Mouse (Mus musculus) urinary bladder, postnatal 36 days (tissue): Measurements from ENCODE around the gene St3gal5.
A peak's percentile ranks its signal among the peaks of the same experiment; 100 is the strongest.

ENCODE experiments used
- DNase-seq, 2 experiments: peaks; one replicate each; pipeline ENCODE4 v3.0.0; 2022; ENCODE audit warnings: low spot score in 2 of 2, mixed read lengths in 1 of 2

St3gal5 gene

DNA sequence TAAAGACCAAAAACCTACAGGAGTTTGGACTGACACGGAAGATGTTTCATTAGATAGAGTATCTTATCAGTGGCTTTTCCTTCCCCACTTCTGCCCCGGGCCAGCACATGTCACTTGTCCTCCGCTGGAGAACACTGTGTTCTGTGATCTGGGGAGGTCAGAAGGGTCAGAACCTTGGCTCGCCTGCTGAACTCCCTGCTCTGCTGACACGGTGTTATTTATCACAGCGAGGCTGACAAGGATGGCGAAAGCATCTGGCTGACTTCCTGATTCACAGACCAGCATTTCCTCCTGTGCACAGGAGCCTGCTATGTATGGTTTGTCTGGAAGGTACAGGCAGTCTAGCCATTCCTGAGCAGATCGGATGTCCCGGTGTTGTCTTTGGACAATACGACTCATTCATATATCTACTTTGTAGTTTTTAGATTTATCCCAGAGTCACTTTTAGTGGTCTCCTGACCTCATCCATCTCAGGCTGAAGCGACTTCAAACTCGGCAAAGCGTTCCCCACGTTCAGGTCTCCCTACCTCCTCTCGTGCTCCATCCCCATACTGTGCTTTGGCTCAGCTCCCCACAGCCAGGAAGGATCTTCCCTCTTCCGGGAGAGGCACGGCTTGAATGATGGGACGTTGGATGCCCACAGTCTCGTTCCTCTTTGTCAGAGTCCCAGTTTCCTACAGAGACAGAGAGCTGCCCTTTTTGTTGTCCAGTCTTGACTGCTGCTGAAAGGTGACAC lies 64.9 kb downstream of the St3gal5 start:
- peak in 1 of 2 experiments; percentile 63 for DNase-seq

DNA sequence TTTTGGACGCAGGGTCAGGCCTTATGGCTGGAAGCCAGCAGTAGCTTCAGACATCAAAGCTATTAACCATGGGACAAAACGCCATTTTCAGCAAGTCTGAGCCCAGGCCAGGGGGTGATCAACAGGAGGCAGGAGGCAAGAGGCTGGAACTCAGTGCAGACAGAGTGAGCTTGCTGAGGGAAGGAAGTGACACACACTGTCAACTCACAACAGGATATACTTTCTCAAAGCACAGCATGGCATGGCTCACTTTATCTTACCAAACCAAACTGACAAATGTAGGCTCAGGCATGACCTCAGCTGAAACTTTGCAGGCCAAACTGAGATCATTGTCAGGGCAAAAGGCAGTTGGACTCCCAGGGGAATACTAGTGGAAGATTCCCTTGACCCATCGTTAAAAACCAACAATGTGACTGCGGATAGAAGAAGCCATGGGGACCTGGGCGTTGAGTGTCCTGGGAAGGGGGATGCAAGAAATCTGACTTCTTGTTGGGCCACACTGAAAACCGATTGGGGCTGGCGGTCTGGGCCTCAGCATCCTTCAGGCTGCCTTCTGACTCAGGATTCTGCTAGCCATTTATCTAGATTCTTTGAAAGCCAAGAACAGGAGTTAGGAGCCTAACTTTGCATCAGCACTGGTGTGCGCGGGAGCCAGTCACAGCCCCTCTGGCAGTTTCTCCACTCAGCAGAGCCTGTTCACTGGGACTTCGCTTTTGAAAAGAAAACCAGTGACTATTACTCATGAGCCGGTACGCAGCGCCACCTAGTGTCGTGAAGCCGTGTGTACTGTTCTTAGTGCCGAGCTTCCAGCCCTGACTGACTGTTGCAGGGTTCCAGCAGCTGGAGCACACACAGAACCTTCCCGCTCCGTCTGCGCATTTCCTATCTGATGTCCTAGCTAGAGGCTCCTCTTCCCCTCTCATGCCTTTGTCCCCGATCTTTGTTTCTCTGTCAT lies 67.2 kb downstream of the St3gal5 start:
- DNase-seq, result peak; percentile 75 to 88

DNA sequence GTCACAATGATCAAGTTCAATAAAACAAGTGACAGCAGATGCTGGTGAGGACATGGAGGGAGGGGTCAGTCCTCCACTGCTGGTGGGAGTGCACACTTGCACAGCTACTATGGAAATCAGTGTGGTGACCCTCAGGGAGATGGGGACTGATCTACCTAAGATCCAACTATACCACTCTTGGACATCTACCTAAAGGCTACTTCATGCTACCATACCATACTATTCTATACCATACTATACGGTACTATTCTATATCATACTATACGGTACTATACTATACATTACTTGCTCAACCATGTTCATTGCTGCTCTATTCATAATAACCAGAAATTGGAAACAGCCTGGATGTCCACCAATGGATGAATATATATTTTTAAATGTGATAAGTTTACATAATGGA lies 68.5 kb downstream of the St3gal5 start:
- DNase-seq, result no peak

DNA sequence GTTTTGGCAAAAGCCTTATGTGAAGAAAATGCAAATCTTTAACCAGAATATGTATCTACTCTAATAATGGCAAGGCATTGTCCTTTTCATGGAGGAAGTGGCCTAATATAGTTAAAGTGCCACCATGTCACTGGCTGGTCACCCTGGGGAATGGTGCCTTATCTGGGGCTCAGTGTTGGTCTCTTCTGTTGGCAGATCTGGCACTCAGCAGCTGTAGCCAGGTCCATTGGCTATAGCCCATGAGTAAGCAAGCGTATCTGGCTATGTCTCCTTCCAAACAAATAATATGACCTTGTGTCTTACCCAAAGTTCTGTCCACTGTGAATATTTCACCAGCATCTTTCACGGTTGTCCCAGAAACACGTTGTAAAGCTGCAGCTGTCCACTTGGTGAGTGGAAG lies 74.0 kb downstream of the St3gal5 start:
- DNase-seq, result no peak

DNA sequence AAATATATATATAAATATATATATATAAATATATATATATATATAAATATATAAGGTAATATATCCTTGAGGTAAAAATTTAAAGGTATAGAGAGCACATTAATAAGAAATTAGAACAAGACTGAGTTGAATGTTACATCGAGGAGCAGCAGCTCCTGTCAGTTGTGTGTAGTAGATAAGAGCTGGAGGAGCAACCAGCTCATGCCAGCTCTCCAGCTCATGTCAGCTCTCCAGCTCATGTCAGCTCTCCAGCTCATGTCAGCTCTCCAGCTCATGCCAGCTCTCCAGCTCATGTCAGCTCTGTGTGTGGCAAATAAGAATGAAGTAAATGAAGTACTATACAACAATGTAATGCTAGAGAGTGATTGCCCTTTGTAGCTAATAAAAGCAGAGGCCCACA lies 76.0 kb downstream of the St3gal5 start:
- DNase-seq, result no peak

DNA sequence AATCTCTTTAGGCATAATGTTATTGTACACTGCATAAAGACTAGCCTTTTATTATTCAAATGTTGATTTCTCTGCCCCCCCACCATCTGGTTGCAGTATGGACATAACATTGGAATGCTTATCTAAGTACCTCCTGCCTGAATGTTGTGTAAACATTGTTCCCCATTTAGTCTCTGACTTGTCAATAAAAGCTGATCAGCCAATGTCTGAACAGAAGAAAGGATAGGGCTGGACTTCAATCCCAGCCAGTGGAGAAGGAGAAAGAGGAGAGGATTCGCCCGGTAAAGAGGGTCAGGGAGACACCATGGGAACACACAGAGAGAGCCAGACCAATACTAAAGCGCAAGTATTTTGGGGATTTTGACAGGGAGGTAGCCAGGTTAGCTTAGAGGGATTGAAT lies 78.0 kb downstream of the St3gal5 start:
- DNase-seq, result no peak

DNA sequence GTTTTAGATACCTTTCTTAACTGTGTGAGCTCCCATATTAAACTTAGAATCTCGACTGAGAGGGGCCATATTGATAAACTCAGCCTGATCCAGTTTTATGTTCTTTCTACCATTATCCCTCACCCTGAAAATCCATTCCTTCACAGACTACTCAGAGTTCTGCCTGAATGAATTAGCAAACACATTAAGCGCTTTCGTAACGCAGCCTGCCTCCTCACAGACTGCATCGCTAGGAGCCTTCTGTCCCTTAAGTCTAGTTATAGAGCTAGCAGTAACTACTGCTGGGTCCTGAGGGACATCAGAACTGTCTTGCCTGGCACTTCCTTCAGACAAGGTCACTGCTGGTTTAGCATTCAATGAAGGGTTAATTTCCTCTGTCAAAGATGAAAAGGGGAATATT lies 78.6 kb downstream of the St3gal5 start:
- no peak for DNase-seq

DNA sequence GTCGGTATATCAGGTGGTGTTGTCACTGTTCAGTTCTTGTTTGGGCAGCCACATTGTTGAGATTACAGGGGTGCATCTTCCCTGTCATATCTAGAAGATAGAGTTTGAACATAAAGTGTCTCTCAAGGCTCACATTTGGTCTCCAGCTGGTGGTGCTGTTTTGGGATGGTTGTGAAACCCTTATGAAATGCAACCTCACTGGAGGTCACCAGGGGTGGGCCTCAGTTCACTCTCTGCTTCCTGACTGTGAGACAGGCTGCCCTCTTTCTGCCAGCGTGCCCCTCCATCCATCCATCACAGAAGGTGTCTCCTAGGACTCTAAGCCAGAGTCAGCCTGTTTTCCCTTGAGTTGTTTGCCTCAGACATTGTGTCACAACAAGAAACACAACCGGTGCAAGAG lies 80.0 kb downstream of the St3gal5 start:
- no peak for DNase-seq

DNA sequence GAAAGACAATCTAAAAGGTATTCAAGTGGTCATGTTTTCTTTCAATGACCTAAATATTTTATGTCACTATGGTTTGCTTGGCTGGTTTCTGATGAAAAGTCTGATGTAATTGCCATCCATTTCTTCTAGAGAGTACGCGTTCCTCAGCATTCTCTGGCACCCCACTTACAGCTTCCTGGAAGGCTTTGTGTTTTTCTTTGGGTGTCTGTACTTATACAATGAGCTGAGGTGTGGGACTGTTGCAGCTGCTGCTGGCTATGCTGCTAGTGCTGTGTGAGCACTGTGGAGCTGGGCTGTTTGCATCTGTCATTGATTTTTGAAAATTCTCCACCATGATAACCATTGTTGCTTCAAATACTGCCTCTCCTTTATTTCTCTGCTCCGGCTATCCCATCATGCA lies 81.6 kb downstream of the St3gal5 start:
- DNase-seq, result no peak

DNA sequence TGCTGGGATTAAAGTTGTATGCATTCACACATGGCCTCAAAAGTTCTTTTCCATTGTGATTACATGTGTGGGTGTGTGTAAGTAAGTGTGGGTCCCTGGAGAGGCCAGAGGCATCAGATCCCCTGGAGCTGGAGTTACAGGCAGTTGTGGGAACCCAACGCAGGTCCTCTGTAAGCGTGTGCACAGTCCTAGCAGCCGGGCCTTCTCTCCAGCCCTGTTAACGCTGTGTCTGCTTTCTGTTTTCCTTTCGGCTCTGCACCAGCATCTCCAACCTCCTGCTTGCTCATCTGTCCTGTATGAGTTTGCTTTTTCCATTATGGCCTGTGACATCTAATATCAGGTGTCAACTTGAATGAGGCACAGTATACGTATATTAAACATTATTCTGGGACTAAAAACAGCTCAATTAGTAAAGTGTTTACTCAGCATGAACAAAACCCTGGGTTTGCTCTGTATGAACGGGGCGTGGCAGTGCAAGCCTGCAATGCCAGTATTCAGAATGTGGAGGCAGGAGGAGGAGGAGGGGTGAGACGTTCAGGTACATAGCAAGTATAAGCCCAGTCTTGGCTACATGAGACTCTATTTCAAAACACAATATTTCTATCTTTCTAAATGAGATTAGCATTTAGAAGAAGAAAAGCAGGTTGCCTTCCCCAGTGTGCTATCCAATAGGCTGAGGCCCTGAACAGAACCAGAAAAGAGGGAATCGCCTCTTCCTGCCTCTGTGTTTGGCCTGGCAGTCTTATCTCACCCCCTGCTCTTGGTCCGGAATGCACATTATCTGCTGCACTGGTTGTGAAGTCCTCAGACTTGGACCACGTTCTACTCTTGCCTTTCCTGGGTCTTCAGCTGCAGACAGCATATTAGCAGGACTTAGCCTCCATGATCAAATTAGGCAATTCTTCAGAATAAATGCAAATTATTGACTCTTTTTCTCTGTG lies 82.4 kb downstream of the St3gal5 start:
- DNase-seq, result no peak

DNA sequence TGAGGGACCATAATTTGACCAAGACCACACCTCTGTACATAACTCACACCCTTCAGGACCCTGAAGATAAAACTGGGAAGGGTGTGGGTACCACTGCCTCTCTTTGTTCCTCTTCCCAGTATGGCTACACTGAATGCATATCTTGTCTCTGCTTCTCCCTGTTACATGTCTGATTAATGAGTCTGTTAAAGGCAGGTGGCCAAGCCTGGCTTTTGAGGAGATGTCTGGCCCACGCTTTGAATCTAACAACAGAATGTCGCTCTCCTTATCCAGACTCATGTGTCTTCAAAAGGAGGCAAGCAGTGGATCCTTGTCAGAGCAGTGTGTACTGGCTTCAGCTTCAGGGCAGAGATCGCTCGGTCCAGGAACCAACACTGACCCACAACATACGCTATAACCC lies 87.2 kb downstream of the St3gal5 start:
- DNase-seq, result no peak

DNA sequence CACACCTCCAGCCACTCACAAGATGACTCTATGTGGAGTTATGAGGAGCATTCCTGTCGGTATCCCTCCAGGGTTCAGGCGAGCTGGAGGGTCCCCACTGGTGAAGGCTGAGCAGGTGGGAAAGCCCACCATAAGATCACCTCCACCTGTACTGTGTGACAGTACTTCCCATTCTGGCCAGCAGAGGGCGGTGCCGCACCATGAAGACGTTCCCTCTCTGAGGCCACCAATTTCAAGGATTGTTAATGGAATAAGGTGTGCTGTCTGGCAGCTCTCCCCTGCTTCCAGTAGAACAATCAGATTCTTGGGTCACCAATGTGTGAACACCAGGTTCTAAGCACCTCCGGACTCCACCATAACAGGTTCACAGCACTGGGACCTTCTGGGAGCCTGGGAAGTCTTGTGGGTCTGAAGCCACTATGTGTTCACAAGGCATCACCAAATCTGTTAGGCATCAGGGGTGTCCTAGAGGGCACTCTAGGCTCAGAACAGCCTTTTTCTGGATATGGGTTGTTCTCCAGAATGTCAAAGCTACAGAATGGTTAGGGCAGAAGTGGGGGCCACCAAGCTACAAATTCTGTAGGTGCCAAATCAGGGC lies 88.6 kb downstream of the St3gal5 start:
- DNase-seq, result peak; percentile 78 to 81

DNA sequence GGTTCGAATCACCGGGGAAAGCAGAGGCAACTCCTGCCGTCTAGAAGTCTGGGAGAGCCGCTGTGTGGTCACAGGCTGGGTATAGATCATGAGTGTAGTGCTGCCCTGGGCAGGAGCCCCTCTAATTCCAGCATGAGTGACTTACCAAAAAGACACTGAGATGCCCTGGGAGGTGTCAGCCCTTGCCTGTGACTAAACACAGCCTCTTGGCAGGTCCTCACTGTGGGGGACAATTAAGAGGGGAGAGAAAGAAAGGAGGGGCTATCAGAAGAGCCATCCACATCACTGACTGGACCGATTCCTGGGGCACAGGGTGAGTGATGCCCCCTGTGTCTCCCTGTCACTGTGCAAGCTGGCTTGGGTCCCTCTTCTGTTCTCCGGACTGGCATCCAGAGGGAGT lies 89.4 kb downstream of the St3gal5 start:
- DNase-seq, result no peak

DNA sequence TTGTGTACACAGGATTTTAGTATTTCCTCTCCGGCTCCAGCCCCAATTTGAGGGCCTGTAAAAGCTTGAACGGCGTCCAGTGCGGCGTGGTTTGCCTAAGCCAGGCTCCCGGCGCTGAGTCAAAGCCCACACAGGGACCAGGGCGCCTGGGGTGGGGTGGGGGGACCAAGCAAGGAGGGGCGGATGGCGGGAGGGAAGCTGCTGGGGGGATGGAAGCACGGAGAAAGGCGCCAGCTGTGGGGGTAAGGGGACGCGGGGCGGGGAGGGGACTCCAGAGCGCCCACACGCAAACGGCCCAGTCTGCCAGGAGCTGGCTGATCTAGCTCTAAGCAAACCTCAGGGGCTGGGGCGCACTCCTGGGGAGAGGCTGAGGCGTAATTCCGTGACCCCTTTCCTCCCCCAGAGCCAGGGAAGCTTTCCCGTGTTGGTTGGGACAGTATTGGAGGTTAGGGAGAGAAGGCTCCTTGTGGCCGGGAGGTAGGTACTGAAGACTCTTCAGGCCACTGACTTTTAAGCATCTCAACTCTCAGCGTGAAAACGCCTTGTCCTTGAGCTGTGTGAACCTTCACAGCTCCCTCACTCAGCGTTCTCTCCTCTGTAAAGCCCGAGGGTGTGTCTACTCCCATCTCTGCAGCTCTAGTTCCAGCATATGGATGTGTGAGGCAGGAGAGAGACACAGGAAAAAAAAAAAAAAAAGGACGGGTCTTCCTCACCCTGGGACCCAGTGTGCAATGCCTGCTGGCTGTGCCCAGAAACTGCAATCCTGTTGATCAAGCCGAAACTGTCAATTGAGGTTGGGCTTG lies 91.9 kb downstream of the St3gal5 start:
- peak; percentile 46 to 69 for DNase-seq

DNA sequence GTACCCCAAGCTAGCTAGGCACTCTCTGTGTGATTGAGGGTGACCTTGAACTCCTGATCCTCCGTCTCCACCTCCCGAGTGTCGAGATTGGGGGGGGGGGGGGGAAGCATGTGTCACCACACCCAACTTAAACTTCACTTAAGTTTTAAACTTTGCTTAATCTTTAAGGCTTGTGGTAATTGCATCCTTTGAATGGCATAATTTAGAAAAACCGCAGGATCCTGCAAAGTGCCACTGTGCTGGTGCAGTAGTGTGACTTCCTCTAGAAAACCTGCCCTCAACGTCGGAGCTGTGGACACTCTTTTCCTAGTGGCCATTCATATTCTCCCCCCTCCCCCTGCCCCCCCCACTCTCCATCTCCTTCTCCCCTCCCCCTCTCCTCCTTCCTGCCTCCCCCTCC lies 92.7 kb downstream of the St3gal5 start:
- DNase-seq, result no peak

DNA sequence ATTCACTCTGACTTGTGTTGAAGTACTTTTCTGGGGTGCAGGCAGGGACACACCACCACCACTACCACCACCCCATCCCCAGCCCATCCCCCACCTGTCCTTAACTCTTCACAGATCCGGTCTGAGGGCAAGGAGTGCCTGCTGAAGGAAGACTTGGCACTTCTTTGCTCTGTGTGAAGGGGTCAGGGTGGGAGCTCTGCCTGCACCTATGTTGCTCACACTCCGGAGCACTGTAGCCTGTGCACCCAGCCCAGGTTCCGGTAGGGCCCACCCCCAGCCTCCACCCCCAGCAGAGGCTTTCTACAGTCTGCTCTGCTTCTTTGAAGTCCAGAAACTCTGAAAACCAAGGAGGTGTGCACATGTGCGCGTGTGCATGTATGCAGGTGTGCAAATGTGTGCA lies 93.2 kb downstream of the St3gal5 start:
- no peak for DNase-seq

DNA sequence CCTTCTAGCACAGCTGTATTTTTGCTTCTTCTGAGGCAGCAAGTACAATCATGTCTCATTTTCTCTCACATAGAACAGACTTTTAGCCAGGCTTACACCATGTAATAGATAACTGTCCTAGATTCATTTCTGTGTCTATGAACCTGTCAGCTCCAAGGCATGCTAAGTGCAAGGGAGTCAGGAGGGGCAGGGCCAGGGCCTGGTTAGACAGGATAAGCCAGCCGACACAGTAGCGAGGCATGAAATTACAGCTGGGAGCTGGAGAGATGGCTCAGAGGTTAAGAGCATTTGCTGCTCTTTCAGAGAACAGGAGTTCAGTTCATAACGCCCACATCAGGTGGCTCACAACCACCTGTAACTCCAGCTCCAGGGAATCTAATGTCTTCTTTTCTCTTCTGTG lies 99.3 kb downstream of the St3gal5 start:
- DNase-seq, result no peak

DNA sequence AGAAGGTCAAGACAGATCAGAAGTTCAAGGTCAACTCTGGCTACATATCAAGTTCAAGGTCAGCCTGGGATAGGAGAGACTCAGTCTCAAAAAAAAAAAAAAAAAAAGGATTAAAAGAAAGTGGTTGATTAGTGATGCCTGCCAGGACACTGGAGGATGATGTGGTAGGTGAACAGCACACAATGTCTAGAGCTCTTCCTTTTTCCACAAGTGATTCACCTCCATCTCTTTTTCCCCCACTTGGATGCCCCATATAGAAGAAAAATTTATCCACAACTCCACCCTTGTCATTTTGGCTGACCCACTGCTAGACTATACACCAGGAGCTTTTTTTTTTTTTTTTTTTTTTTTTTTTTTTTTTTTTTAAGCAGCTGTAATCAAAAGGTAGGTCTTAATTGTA lies 100.1 kb downstream of the St3gal5 start:
- DNase-seq, result no peak

DNA sequence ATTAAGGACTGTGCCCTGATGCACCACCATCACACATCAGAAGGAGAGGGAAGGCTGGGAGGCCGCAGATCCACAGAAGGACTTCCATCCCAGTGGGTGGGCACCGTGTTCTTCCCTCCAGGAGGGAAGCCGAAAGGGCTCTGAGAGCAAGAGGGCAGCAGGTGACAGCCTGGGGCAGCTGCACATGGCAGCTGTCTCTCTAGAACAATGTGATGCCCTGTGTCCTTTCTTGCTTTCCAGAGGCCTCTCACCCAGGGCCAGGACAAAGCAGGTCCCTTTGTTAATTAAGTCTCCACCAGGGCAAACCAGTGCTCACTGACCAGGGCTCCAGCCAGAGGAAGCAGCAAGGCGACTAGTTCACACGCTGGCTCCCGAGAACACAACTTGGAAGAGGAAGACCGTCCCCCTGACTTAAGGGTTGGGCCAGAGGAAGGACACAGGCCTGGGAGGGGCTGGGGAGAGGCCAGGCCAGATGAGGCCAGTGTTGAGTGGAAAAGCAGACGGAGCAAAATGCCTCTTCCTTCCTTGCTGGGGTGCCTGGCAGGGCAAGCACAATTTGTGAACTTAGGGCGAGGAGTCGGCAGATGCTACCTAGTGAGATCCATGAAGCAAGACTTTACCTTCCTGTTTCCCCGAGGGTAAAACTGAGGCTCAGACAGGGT lies 103.3 kb downstream of the St3gal5 start:
- peak in 1 of 2 experiments; percentile 53 for DNase-seq

DNA sequence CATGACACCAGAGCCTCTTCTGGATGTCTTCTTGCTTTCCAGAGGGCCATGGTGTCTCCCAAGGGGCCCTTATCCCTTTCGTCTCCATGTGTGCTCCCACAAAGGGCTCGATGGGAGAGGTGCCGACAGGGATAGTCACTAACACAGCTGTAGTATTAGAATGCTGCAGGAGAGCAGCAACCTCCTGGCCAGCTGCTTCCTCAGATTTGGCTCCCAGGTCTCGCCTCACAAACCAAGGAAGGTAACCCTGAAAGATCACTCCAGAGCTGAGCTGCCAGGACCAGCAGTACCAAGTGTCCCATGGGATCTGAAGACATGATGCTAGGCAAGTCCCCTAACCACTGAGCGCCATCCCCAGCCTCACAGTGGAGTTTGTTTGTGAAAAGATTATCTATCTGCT lies 105.3 kb downstream of the St3gal5 start:
- DNase-seq, result no peak
